Mouse (Mus musculus) testis, adult 2 months (tissue): ENCODE data around the gene Polr2f.

ENCODE experiments used
- CTCF ChIP-seq: fragments of 200-500 bp; IDR thresholded peaks from 2 replicates; pipeline ENCODE4 v1.5.1; 2012; ENCODE audit warnings: low read depth, mild to moderate bottlenecking, inconsistent platforms, low read length, moderate library complexity; ENCODE audit not compliant: control insufficient read depth, insufficient read depth, insufficient replicate concordance
- POLR2A ChIP-seq: fragments of 200-500 bp; IDR thresholded peaks from 2 replicates; pipeline ENCODE4 v1.6.1; 2012; ENCODE audit warnings: low read depth, mild to moderate bottlenecking, inconsistent platforms, low read length, moderate library complexity; ENCODE audit not compliant: control insufficient read depth

DNA sequence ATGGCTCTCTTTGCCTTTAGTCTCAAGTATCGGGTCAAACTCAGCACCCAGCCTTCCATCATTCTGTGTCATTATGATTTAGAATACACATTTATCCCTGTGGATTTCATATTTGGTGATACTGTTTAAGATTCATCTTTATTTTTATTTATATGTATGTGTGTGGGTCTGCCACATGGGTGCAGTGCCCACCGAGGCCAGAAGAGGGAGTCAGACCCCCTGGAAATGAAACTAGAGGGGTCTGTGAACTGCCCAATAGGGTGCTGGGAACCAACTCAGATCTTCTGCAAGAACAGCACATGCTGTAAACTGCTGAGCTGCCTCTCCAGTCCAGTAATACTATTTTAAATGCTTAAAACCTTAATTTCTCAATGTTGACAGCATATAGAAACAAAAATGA is 50.6 kb downstream of the Polr2f start:
- TF ChIP-seq CTCF (no peak), POLR2A (no peak)
